Mouse (Mus musculus) G1E (cell line): ENCODE data around the gene Gm17617. TPM values are rescaled to one million over a fixed set of nuclear protein-coding genes. Genes with fewer than 3 reads are reported as not detected.

Experiments
- ATAC-seq: 2 replicates; pipeline ENCODE4 v1.8.0; 2016; ENCODE audit warnings: mild to moderate bottlenecking; ENCODE audit not compliant: insufficient number of reproducible peaks, poor library complexity, low FRiP score, severe bottlenecking; ENCODE audit errors: extremely low read depth
- DNase-seq: peaks from one replicate; pipeline ENCODE4 v3.0.0; 2012; ENCODE audit warnings: low spot score
- H3K27me3 ChIP-seq: 2 replicates; pipeline ENCODE4 v1.6.1; 2012; ENCODE audit warnings: mild to moderate bottlenecking, low read length, inconsistent platforms; ENCODE audit not compliant: insufficient read depth
- H3K36me3 ChIP-seq: replicated peaks from 2 replicates; pipeline ENCODE3; 2012; ENCODE audit warnings: mild to moderate bottlenecking, inconsistent platforms
- H3K4me1 ChIP-seq: 2 replicates; pipeline ENCODE4 v1.6.1; 2012; ENCODE audit warnings: low read depth, low read length, inconsistent platforms, mixed read lengths; ENCODE audit not compliant: insufficient read depth
- H3K4me3 ChIP-seq: 2 replicates; pipeline ENCODE4 v1.5.1; 2012; ENCODE audit warnings: low read depth, mild to moderate bottlenecking, inconsistent platforms, low read length, moderate library complexity, mixed read lengths
- H3K9me3 ChIP-seq: replicated peaks from 2 replicates; pipeline ENCODE4 v1.6.1; 2012; ENCODE audit warnings: inconsistent platforms
- CTCF ChIP-seq: IDR thresholded peaks from 2 replicates; pipeline ENCODE4 v1.5.1; 2012; ENCODE audit warnings: low read depth, low read length, inconsistent platforms, mixed read lengths
- GATA1 ChIP-seq: IDR thresholded peaks from 2 replicates; pipeline ENCODE4 v1.6.1; 2012; ENCODE audit warnings: borderline replicate concordance, low read length, inconsistent platforms, mixed read lengths
- GATA2 ChIP-seq: IDR thresholded peaks from 2 replicates; pipeline ENCODE4 v1.6.1; 2012; ENCODE audit warnings: low read depth, low read length, inconsistent platforms, borderline replicate concordance
- POLR2AphosphoS5 ChIP-seq: IDR thresholded peaks from 2 replicates; pipeline ENCODE4 v1.6.1; 2012; ENCODE audit warnings: low read depth, low read length, inconsistent platforms; ENCODE audit not compliant: insufficient replicate concordance
- TAL1 ChIP-seq: conservative IDR thresholded peaks from 2 replicates; pipeline ENCODE4 v1.6.1; 2012; ENCODE audit warnings: low read depth, low read length, inconsistent platforms, mixed read lengths
- polyA plus RNA-seq: library from polyadenylated mRNA; stranded (reverse); fragments of >175 nt; gene quantifications from 2 replicates; pipeline ENCODE4 v1.2.3, GENCODE M21; 2012
- total RNA-seq, 2 experiments: library from RNA; stranded (forward) in 1 of 2; stranded (reverse) in 1 of 2; fragments of 200-1000 nt in 1 of 2; fragments of >200 nt in 1 of 2; fragmentation: Nextera tagmentation in 1 of 2; gene quantifications; 2 replicates each; pipeline ENCODE4 v1.2.3; 2014 to 2017

Gene Gm17617
- total and polyA plus RNA-seq, 3 experiments: not detected

GRCm38 (mm10) chr13:55105045-55105952 lies 28.0 kb downstream of the Gm17617 start, which contains the start of gene Zfp346:
TSS of gene Zfp346 (plus strand) at chr13:55105311.
- TF ChIP-seq GATA2: no peak
- TF ChIP-seq CTCF: no peak
- TF ChIP-seq POLR2AphosphoS5: no peak; the same call in 1 of the 2 replicates
- TF ChIP-seq GATA1: no peak
- TF ChIP-seq TAL1: no peak
- peaks cover 29% of the 10 kb centered on the region for H3K36me3 ChIP-seq
- H3K9me3 ChIP-seq: no peaks in the 10 kb centered on the region; the same call in 1 of the 2 replicates
- H3K4me1 ChIP-seq: peaks cover 28% of the 10 kb centered on the region
- no peaks in the 10 kb centered on the region for H3K27me3 ChIP-seq
- H3K4me3 ChIP-seq: peak within 1 kb of the TSS; percentile 99
- ATAC-seq (peak; percentile 92), DNase-seq (peak; percentile 96)

GRCm38 (mm10) chr13:55103351-55103750 lies 30.0 kb downstream of the Gm17617 start:
- no peak for TF ChIP-seq GATA2
- ATAC-seq (no peak), DNase-seq (no peak)
- no peaks in the 10 kb centered on the region; the same call in 1 of the 2 replicates for H3K9me3 ChIP-seq
- no peaks in the 10 kb centered on the region for H3K27me3 ChIP-seq
- no peak overlapping the region for H3K4me3 ChIP-seq
- peaks cover 15% of the 10 kb centered on the region for H3K36me3 ChIP-seq
- H3K4me1 ChIP-seq: peaks cover 37% of the 10 kb centered on the region

GRCm38 (mm10) chr13:55102366-55102765 lies 31.0 kb downstream of the Gm17617 start:
- Histone ChIP-seq H3K4me1 (peaks cover 32% of the 10 kb centered on the region), H3K36me3 (peaks cover 5% of the 10 kb centered on the region), H3K4me3 (no peak overlapping the region), H3K27me3 (no peaks in the 10 kb centered on the region), H3K9me3 (no peaks in the 10 kb centered on the region; the same call in 1 of the 2 replicates)
- ATAC-seq (no peak), DNase-seq (no peak)
- no peak for TF ChIP-seq GATA2
- TF ChIP-seq TAL1: no peak
- no peak for TF ChIP-seq POLR2AphosphoS5
- no peak for TF ChIP-seq CTCF
- no peak for TF ChIP-seq GATA1

GRCm38 (mm10) chr13:55101627-55102026 lies 31.7 kb downstream of the Gm17617 start:
- no peak for DNase-seq
- no peak overlapping the region for H3K4me3 ChIP-seq
- peaks cover 30% of the 10 kb centered on the region for H3K4me1 ChIP-seq
- ATAC-seq: no peak
- no peaks in the 10 kb centered on the region; the same call in 1 of the 2 replicates for H3K9me3 ChIP-seq
- no peaks in the 10 kb centered on the region for H3K36me3 ChIP-seq
- TF ChIP-seq CTCF: no peak
- no peak for TF ChIP-seq POLR2AphosphoS5
- no peak for TF ChIP-seq GATA1
- no peak for TF ChIP-seq TAL1
- TF ChIP-seq GATA2: no peak
- H3K27me3 ChIP-seq: no peaks in the 10 kb centered on the region

DNA sequence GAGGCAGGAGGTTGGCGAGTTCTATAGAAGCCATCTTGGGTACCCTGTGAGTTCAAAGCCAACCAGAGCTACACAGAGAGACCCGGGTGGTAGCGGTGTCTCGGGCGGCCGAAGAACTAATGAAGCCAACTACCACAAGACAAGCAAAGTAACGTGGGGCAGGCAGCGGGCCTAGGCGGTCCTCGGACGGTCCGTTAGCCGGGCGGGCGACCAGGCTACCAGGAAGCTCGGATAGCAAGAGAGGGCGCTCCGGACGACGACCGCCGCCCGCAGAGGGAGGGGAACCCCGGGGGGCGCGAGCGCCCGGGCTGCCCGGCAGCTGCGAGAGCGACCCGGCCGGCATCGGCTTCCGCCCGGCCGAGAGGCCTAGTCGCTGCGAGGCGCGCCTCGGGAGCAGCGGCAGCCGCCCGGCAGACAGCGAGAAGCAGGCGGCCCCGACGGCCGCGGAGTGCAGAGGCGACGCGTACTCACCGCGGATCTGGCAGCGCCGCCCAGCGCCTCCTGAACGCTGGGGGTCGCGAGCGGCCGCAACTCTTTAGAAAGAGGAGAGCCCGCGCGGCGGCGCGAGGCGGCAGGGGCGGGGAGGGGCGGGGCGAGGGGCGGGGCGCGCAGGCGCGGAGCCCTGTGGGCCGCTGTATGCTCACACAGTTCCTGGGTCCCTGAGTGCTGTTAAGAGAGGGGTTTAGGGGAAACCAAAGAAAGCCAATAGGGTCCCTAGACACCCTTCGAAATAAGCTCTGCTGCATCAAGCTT lies 33.4 kb downstream of the Gm17617 start, which contains the start of gene Uimc1:
Gene Uimc1, minus strand, starts transcription at position 575 of the 753 bp plus-strand sequence.
- peak within 1 kb of the TSS; percentile 84 for H3K4me3 ChIP-seq
- peak; percentile 57 for ATAC-seq
- TF ChIP-seq TAL1: no peak
- TF ChIP-seq GATA1: no peak
- TF ChIP-seq CTCF: no peak
- TF ChIP-seq POLR2AphosphoS5: no peak
- TF ChIP-seq GATA2: no peak
- H3K4me1 ChIP-seq: peaks cover 23% of the 10 kb centered on the region
- no peaks in the 10 kb centered on the region for H3K36me3 ChIP-seq
- DNase-seq: peak; percentile 85
- no peaks in the 10 kb centered on the region for H3K27me3 ChIP-seq
- H3K9me3 ChIP-seq: no peaks in the 10 kb centered on the region; the same call in 1 of the 2 replicates
